Mouse (Mus musculus) spleen, adult 2 months (tissue): ENCODE measurements around the gene Kcnc3. TPM values are rescaled to one million over a fixed set of nuclear protein-coding genes. Genes with fewer than 3 reads are reported as not detected.

Source experiments
- DNase-seq, 2 experiments: peaks; one replicate each; pipeline versions ENCODE4 v3.0.0 to v3.0.0-alpha.2; 2012 to 2021; ENCODE audit warnings: low spot score in 2 of 2, low read depth in 1 of 2
- H3K27ac ChIP-seq: fragments of 200-500 bp; 2 replicates; pipeline ENCODE4 v1.5.1; 2012; ENCODE audit warnings: low read length, inconsistent platforms; ENCODE audit not compliant: insufficient read depth
- H3K27me3 ChIP-seq: fragments of 200-500 bp; 2 replicates; pipeline ENCODE4 v1.6.1; 2012; ENCODE audit warnings: mild to moderate bottlenecking, moderate library complexity, low read length, inconsistent platforms; ENCODE audit not compliant: control insufficient read depth, insufficient read depth
- H3K36me3 ChIP-seq: fragments of 200-500 bp; 2 replicates; pipeline ENCODE4 v1.6.1; 2012; ENCODE audit warnings: mild to moderate bottlenecking, low read length, inconsistent platforms; ENCODE audit not compliant: control insufficient read depth, insufficient read depth
- H3K4me1 ChIP-seq: fragments of 200-500 bp; 2 replicates; pipeline ENCODE4 v1.6.1; 2011; ENCODE audit warnings: inconsistent platforms; ENCODE audit not compliant: control insufficient read depth, insufficient read depth, insufficient read length
- H3K4me3 ChIP-seq: fragments of 200-500 bp; 2 replicates; pipeline ENCODE4 v1.5.1; 2011; ENCODE audit warnings: mild to moderate bottlenecking, inconsistent platforms; ENCODE audit not compliant: insufficient read depth, insufficient read length; ENCODE audit errors: extremely low read depth
- CTCF ChIP-seq: fragments of 200-500 bp; IDR thresholded peaks from 2 replicates; pipeline ENCODE4 v1.5.1; 2011; ENCODE audit warnings: mild to moderate bottlenecking, inconsistent platforms; ENCODE audit not compliant: insufficient read depth, insufficient read length, insufficient replicate concordance; ENCODE audit errors: extremely low read depth
- POLR2A ChIP-seq: fragments of 200-500 bp; IDR thresholded peaks from 2 replicates; pipeline ENCODE4 v1.6.1; 2011; ENCODE audit warnings: low read depth, low read length, inconsistent platforms
- whole genome bisulfite sequencing: fragments of 180-500 bp; shearing (Covaris S2); methylation state at CpG from one replicate; pipeline ENCODE4 v1.1.7; 2018; 5-methylcytosine and 5-hydroxymethylcytosine counted together
- polyA plus RNA-seq: library from polyadenylated mRNA; depleted of rRNA; stranded (reverse); fragments of >200 nt; gene quantifications from 2 replicates; pipeline ENCODE4 v1.2.3, GENCODE M21; 2012

The Kcnc3 gene
- polyA plus RNA-seq, 1 experiment: 3.5 TPM

DNA sequence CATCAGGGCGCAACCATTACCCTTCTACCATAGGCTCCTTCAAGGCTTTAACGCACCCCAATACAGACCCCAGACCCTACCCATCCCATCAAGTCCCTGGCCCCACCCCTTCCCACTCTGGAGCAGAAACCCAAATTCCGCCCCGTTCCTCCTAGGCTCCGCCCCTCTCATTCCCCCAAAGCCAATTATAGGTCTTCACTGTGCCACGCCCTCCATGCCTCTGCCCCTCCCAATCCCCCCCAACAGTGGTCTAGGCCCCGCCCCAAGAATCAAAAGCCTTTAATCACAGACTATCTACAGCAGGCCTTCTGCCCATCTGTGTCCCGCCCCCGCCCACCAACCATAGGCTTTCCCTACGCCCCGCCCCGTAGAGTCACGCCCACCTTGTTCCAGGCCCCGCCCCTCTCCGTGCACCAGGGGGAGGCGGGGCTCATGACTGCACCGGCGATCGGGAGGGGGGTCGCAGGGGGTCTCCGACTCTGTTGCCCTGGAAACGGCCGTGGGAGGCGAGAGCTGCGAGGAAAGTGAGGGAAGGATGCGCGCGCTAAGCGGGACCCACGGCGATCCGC is 37.2 kb upstream of the Kcnc3 start:
- H3K27me3 ChIP-seq: no peaks in the 10 kb centered on the region
- WGBS: 2% methylated on average over 32 of the region's 32 CpGs
- peak overlapping the region; percentile 92 for H3K4me3 ChIP-seq
- no peak for TF ChIP-seq CTCF
- TF ChIP-seq POLR2A: no peak
- H3K27ac ChIP-seq: peak overlapping the region; percentile 98
- H3K36me3 ChIP-seq: peaks cover 29% of the 10 kb centered on the region
- H3K4me1 ChIP-seq: peaks cover 5% of the 10 kb centered on the region
- peak; percentile 66 to 75 for DNase-seq

DNA sequence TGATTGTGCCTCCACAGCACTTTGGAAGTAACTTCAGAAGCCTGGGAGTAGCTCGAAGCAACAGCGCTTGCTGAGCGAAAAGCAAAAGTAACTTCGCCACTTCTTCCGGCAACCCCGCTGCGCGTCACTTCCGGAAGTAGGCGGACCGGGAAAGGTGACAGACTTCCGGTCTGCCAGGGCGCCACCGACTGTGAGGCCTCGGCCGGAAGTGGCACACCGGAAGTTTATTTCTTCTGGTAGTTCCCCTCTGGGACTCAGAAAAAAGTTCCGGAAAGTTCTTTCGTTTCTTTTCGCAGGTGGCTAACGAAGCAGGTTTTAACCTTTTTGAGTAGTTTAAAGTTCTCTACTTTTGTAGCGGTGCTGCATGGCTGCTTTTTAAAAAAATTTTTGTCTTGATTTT is 36.6 kb upstream of the Kcnc3 start, which contains the start of gene Nr1h2:
Gene Nr1h2 (minus strand): TSS at position 126 of the 400 bp plus-strand sequence.
- WGBS: under 1% methylated on average over 22 of the region's 22 CpGs
- peak; percentile 97 to 98 for DNase-seq
- peaks cover 5% of the 10 kb centered on the region for H3K4me1 ChIP-seq
- H3K36me3 ChIP-seq: peaks cover 29% of the 10 kb centered on the region
- H3K27me3 ChIP-seq: no peaks in the 10 kb centered on the region
- H3K4me3 ChIP-seq: peak within 1 kb of the TSS; percentile 92
- peak within 1 kb of the TSS; percentile 98 for H3K27ac ChIP-seq
- TF ChIP-seq POLR2A (peak; percentile 61), CTCF (no peak)

DNA sequence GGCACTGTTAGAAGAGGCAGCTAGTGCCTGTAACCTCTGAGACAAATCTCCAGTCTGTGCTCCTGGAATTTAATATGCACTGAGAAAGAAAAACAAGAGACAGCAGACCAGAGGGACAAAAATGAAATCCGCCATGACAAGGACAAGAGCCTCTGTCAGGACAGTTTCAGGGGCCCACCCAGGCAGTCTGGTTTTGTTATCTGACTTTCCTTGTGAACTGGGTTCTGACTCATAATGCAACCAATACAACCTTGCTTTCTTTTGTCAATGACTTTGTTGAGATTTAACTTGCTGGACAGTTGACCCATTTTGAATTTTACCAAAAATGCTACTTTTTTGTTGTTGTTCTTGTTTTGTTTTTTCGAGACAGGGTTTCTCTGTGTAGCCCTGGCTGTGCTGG is 32.8 kb upstream of the Kcnc3 start:
- H3K4me1 ChIP-seq: peaks cover 5% of the 10 kb centered on the region
- H3K27me3 ChIP-seq: no peaks in the 10 kb centered on the region
- no peak for DNase-seq
- H3K4me3 ChIP-seq: no peak overlapping the region
- no peaks in the 10 kb centered on the region for H3K36me3 ChIP-seq
- H3K27ac ChIP-seq: no peak overlapping the region
- WGBS: 85% methylated on average over 2 of the region's 2 CpGs
- TF ChIP-seq POLR2A (no peak), CTCF (no peak)

DNA sequence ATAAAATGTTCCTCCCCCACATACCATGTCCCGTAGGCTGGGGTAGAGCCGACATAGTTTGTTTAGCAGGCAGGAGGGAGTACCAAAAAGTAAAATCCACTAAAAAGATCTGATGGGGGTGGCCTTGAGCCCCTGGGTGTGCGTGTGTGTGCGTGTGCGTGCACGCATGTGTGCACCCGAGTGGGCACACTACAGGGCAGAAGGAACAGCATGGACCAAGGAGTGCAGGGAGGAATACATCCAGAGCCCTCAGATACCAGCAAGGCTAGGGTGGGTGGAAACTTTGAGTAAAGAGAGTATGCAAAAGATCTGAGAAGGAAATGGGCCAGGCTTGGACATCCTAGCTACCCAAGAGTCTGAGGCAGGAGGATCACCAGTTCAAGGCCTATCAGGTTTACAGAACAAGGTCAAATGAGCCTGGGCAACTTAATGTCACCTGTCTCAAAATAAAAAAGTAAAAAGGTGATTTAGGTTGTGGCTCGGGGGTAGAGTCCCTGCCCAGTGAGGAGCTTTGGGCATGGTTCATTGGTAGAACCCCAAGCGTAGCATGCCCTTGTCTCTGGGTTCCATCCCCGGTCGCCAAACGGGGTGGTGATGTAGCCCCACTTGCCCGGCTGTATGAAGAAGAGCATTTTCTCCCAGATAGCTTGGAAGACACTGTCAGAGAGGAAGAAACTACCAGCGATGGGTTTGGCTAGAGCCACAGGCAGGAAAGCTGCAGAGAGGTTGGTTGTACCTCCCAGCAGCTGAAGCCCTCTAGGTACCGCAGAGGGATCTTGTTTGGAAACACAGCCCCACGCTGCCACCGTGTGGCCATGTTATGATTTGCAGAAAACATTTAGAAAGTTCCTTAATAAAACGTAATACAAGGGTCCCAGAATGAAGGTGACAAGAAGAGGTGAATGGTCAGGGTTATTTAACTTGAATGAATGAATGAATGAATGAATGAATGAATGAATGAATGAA is 29.7 kb upstream of the Kcnc3 start:
- H3K4me1 ChIP-seq: peaks cover 5% of the 10 kb centered on the region
- no peaks in the 10 kb centered on the region for H3K36me3 ChIP-seq
- TF ChIP-seq CTCF (peak; percentile 77; the same call in 1 of the 2 replicates), POLR2A (no peak)
- no peaks in the 10 kb centered on the region for H3K27me3 ChIP-seq
- peak; percentile 72 to 81 for DNase-seq
- H3K4me3 ChIP-seq: no peak overlapping the region
- H3K27ac ChIP-seq: no peak overlapping the region
- 53% methylated on average over 18 of the region's 18 CpGs for WGBS

DNA sequence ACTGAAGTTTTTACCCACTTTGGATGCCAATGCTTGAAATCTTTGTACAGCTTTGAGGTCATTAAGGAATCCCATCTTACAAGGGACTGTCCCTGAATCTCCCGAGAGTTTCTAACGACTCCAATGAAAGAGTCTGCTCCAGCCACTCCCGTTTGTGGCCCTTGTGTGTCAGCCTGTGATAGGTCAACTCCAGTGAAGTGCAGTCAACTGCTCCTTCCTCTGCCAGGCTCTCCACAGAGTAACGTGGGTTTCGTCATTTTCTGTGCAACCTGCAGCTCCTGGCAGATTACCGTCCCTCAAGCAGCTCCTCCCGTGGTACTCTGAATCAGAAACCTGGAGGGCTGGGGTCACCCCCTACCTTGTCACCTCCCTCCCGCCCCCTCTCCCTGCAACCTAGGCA is 27.2 kb upstream of the Kcnc3 start:
- no peak for TF ChIP-seq CTCF
- no peak for TF ChIP-seq POLR2A
- Histone ChIP-seq H3K27ac (no peak overlapping the region), H3K27me3 (no peaks in the 10 kb centered on the region), H3K4me3 (no peak overlapping the region), H3K36me3 (no peaks in the 10 kb centered on the region), H3K4me1 (no peaks in the 10 kb centered on the region)
- no peak for DNase-seq
- 57% methylated on average over 8 of the region's 8 CpGs for WGBS

- Histone ChIP-seq H3K27ac (no peak overlapping the region), H3K27me3 (no peaks in the 10 kb centered on the region), H3K36me3 (no peaks in the 10 kb centered on the region), H3K4me3 (no peak overlapping the region), H3K4me1 (no peaks in the 10 kb centered on the region)
- TF ChIP-seq POLR2A (no peak), CTCF (no peak)
- WGBS: 81% methylated on average over 10 of the region's 10 CpGs
- DNase-seq: no peak
These were observed 26.0 kb upstream of the Kcnc3 start for GRCm38 (mm10) chr7:44564486-44564885.
